Mouse (Mus musculus): ENCODE measurements around the gene Fam186a. TPM values are rescaled to one million over a fixed set of nuclear protein-coding genes. Genes with fewer than 3 reads are reported as not detected.

Fam186a gene
- total and polyA plus RNA-seq, 3 experiments: not detected

DNA sequence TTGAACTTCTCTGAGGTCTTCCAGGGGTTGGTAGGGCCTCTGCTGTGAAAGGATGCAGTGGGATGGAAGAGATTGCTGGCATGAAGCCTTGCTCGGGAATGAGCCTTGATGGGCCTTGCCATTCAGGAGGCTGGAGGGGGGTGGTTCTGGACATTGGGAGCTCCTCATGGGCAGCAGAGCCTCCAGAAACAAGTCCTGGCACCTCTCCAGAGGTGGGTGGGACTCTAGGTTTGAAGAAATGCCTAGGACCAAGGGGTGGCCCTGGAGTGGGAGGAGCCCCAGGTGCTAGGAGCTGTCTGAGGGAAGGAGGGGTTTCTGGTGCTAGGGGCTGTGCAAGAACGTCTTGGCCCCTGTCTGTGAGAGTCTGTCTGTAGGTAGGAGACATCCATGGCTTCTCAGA is 26.4 kb downstream of the Fam186a start:
- Histone ChIP-seq H3K27ac (ENCODE audit: control insufficient read depth, low read depth, low read length) (no peak overlapping the region), H3K4me1 (ENCODE audit: control insufficient read depth in 1 of 2, insufficient read depth in 2 of 2, low read length in 2 of 2) (no peaks in the 10 kb centered on the region), H3K36me3 (ENCODE audit: control insufficient read depth in 1 of 2, insufficient read depth in 2 of 2, low read length in 2 of 2) (no peaks in the 10 kb centered on the region), H3K27me3 (ENCODE audit: control insufficient read depth in 1 of 2, insufficient read depth in 2 of 2, low read length in 2 of 2) (peaks cover 0 to 2% of the 10 kb centered on the region in 2 experiments; a peak in 1 of 4 replicates), H3K4me3 (ENCODE audit: control insufficient read depth in 1 of 2, insufficient read depth in 1 of 2, low read depth in 2 of 2, low read length in 2 of 2) (no peak overlapping the region), H3K9ac (ENCODE audit: control insufficient read depth, low read depth, low read length, poor library complexity, severe bottlenecking) (no peak overlapping the region), H3K79me2 (ENCODE audit: control insufficient read depth, insufficient read depth, low read length, poor library complexity) (no peaks in the 10 kb centered on the region), H3K9me3 (replicated peaks; ENCODE audit: insufficient read depth, low read length) (no peaks in the 10 kb centered on the region)
- TF ChIP-seq ZNF384 (IDR thresholded peaks at IDR 0.05; ENCODE audit: low read depth, low read length) (no peak), ZC3H11A (IDR thresholded peaks at IDR 0.05; ENCODE audit: low read depth, low read length) (no peak), GATA1 (IDR thresholded peaks at IDR 0.05; ENCODE audit: low read depth, low read length) (no peak), MXI1 (IDR thresholded peaks at IDR 0.05; ENCODE audit: low read depth, low read length) (no peak), RCOR1 (IDR thresholded peaks at IDR 0.05; ENCODE audit: low read depth, low read length) (no peak), MYC (IDR thresholded peaks at IDR 0.05; ENCODE audit: low read depth, low read length) (no peak), SMC3 (IDR thresholded peaks at IDR 0.05; ENCODE audit: low read depth, low read length) (no peak), MAFK (IDR thresholded peaks at IDR 0.05; ENCODE audit: borderline replicate concordance, low read depth, low read length) (no peak), RAD21 (IDR thresholded peaks at IDR 0.05; ENCODE audit: low read depth, low read length) (no peak), CTCF (IDR thresholded peaks at IDR 0.05 in 2 of 3, conservative IDR thresholded peaks at IDR 0.05 in 1 of 3; ENCODE audit: control insufficient read depth in 1 of 3, insufficient read depth in 1 of 3, low read depth in 2 of 3, low read length in 3 of 3, poor library complexity in 1 of 3, severe bottlenecking in 1 of 3) (no peak), NRF1 (IDR thresholded peaks at IDR 0.05; ENCODE audit: insufficient read depth, low read depth, low read length, poor library complexity, severe bottlenecking) (no peak), ZMIZ1 (IDR thresholded peaks at IDR 0.05; ENCODE audit: low read depth, low read length) (no peak), MAZ (IDR thresholded peaks at IDR 0.05; ENCODE audit: low read depth, low read length) (no peak), CHD2 (IDR thresholded peaks at IDR 0.05; ENCODE audit: low read length) (no peak), POLR2A (IDR thresholded peaks at IDR 0.05; ENCODE audit: control insufficient read depth in 1 of 2, insufficient read depth in 1 of 2, low read depth in 1 of 2, low read length in 2 of 2, poor library complexity in 1 of 2) (no peak), NELFE (IDR thresholded peaks at IDR 0.05; ENCODE audit: low read depth, low read length) (no peak), USF1 (IDR thresholded peaks at IDR 0.05; ENCODE audit: low read depth, low read length) (no peak)
- no peak for DNase-seq (ENCODE audit: low read depth, low spot score)

DNA sequence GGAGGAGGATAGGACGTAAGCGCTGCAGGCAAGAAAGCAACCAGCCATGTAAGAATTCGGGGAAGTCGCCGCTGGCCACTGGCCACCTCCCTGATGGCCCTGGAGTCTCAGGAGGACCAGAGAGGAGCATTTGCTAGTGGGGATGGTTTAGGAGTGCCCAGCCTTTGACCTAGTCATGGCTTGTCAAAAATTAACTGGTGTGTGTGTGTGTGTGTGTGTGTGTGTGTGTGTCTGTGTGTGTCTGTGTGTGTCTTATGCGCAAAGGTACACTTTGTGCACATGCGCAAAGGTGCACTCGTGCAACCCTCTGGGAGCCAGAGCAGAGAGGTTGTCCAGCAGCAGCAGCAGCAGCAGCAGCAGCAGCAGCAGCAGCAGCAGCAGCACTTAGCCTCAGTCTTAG is 29.0 kb downstream of the Fam186a start:
- TF ChIP-seq GABPA (IDR thresholded peaks at IDR 0.05; ENCODE audit: low read depth, low read length): no peak
- TF ChIP-seq POLR2AphosphoS2 (IDR thresholded peaks at IDR 0.05; ENCODE audit: low read length): no peak
- no peak for TF ChIP-seq NRF1 (IDR thresholded peaks at IDR 0.05; ENCODE audit: insufficient read depth, low read depth, low read length, poor library complexity, severe bottlenecking)
- TF ChIP-seq SMC3 (IDR thresholded peaks at IDR 0.05; ENCODE audit: low read depth, low read length): no peak
- TF ChIP-seq USF1 (IDR thresholded peaks at IDR 0.05; ENCODE audit: low read depth, low read length): no peak
- no peak for TF ChIP-seq EP300 (IDR thresholded peaks at IDR 0.05; ENCODE audit: low read depth in 1 of 2, low read length in 2 of 2)
- no peak for TF ChIP-seq POLR2AphosphoS5 (IDR thresholded peaks at IDR 0.05; ENCODE audit: borderline replicate concordance, low read depth, low read length)
- no peak for TF ChIP-seq JUND (IDR thresholded peaks at IDR 0.05; ENCODE audit: low read depth, low read length)
- no peak for TF ChIP-seq ETS1 (IDR thresholded peaks at IDR 0.05; ENCODE audit: low read depth, low read length)
- H3K36me3 ChIP-seq (ENCODE audit: control insufficient read depth in 1 of 2, insufficient read depth in 2 of 2, low read length in 2 of 2): no peaks in the 10 kb centered on the region
- no peaks in the 10 kb centered on the region for H3K4me1 ChIP-seq (ENCODE audit: control insufficient read depth in 1 of 2, insufficient read depth in 2 of 2, low read length in 2 of 2)

More for the DNA sequence above, 29.0 kb downstream of the Fam186a start:
- Histone ChIP-seq H3K9me3 (replicated peaks; ENCODE audit: insufficient read depth, low read length) (no peaks in the 10 kb centered on the region), H3K9ac (ENCODE audit: control insufficient read depth, low read depth, low read length, poor library complexity, severe bottlenecking) (no peak overlapping the region), H3K27ac (ENCODE audit: control insufficient read depth, low read depth, low read length) (no peak overlapping the region), H3K4me3 (ENCODE audit: control insufficient read depth in 1 of 2, insufficient read depth in 1 of 2, low read depth in 2 of 2, low read length in 2 of 2) (no peak overlapping the region), H3K79me2 (ENCODE audit: control insufficient read depth, insufficient read depth, low read length, poor library complexity) (no peaks in the 10 kb centered on the region), H3K27me3 (ENCODE audit: control insufficient read depth in 1 of 2, insufficient read depth in 2 of 2, low read length in 2 of 2) (peaks cover 0 to 2% of the 10 kb centered on the region in 2 experiments; a peak in 1 of 4 replicates)
- no peak for DNase-seq (ENCODE audit: low read depth, low spot score)

Measured in MEL (cell line).